Mouse (Mus musculus): ENCODE measurements around the gene Efna4. TPM values are rescaled to one million over a fixed set of nuclear protein-coding genes. Genes with fewer than 3 reads are reported as not detected.

The Efna4 gene
- polyA plus RNA-seq, 2 experiments = 0.62 to 0.92 TPM

- Histone ChIP-seq H3K4me1 (replicated peaks; ENCODE audit: control insufficient read depth in 2 of 2, insufficient read depth in 2 of 2, low read length in 1 of 2) (peaks cover 0 to 2% of the 10 kb centered on the region in 2 experiments; a peak in 1 of 4 replicates), H3K27ac (no peak overlapping the region), H3K9me3 (ENCODE audit: control insufficient read depth, low read length) (no peaks in the 10 kb centered on the region), H3K9ac (replicated peaks) (no peak overlapping the region), H3K4me2 (ENCODE audit: low read depth) (no peak overlapping the region), H3K36me3 (replicated peaks; ENCODE audit: control insufficient read depth, insufficient read depth, low read depth) (no peaks in the 10 kb centered on the region), H3K27me3 (ENCODE audit: control insufficient read depth, insufficient read depth, low read length) (no peaks in the 10 kb centered on the region), H3K4me3 (ENCODE audit: insufficient read depth in 1 of 2, low read depth in 2 of 2, low read length in 2 of 2) (no peak overlapping the region)
- DNase-seq (ENCODE audit: low read depth in 3 of 3, low spot score in 3 of 3) (no peak), ATAC-seq (ENCODE audit: insufficient read depth) (no peak)
- no peak for TF ChIP-seq CTCF (IDR thresholded peaks at IDR 0.05; ENCODE audit: low read depth)
- no peak for TF ChIP-seq EP300 (IDR thresholded peaks at IDR 0.05; ENCODE audit: low read depth)
- WGBS (ENCODE audit: insufficient replicate concordance) = 83% methylated on average over 14 of the region's 14 CpGs
These were observed 42.5 kb upstream of the Efna4 start for GRCm38 (mm10) chr3:89380291-89380690.

- 71% methylated on average over 31 of the region's 31 CpGs for WGBS (ENCODE audit: insufficient replicate concordance)
- Histone ChIP-seq H3K9me3 (ENCODE audit: control insufficient read depth, low read length) (no peaks in the 10 kb centered on the region), H3K9ac (replicated peaks) (no peak overlapping the region), H3K4me3 (ENCODE audit: insufficient read depth in 1 of 2, low read depth in 2 of 2, low read length in 2 of 2) (no peak overlapping the region), H3K27me3 (ENCODE audit: control insufficient read depth, insufficient read depth, low read length) (no peaks in the 10 kb centered on the region), H3K27ac (no peak overlapping the region), H3K4me1 (replicated peaks; ENCODE audit: control insufficient read depth in 2 of 2, insufficient read depth in 2 of 2, low read length in 1 of 2) (peaks cover 0 to 2% of the 10 kb centered on the region in 2 experiments; a peak in 1 of 4 replicates), H3K4me2 (ENCODE audit: low read depth) (no peak overlapping the region), H3K36me3 (replicated peaks; ENCODE audit: control insufficient read depth, insufficient read depth, low read depth) (no peaks in the 10 kb centered on the region)
- TF ChIP-seq EP300 (IDR thresholded peaks at IDR 0.05; ENCODE audit: low read depth) = no peak
- no peak for TF ChIP-seq CTCF (IDR thresholded peaks at IDR 0.05; ENCODE audit: low read depth)
- no peak for DNase-seq (ENCODE audit: low read depth in 3 of 3, low spot score in 3 of 3)
- no peak for ATAC-seq (ENCODE audit: insufficient read depth)
These were observed 41.7 kb upstream of the Efna4 start for GRCm38 (mm10) chr3:89379388-89380131.

GRCm38 (mm10) chr3:89378394-89379067 lies 40.7 kb upstream of the Efna4 start:
- WGBS (ENCODE audit: insufficient replicate concordance) = 5% methylated on average over 29 of the region's 29 CpGs
- no peak overlapping the region for H3K27ac ChIP-seq

GRCm38 (mm10) chr3:89377831-89378230 lies 40.0 kb upstream of the Efna4 start:
- H3K9ac ChIP-seq (replicated peaks) = no peak overlapping the region
- H3K4me2 ChIP-seq (ENCODE audit: low read depth) = no peak overlapping the region
- no peak for ATAC-seq (ENCODE audit: insufficient read depth)
- no peak overlapping the region for H3K27ac ChIP-seq
- H3K9me3 ChIP-seq (ENCODE audit: control insufficient read depth, low read length) = no peaks in the 10 kb centered on the region
- no peaks in the 10 kb centered on the region for H3K27me3 ChIP-seq (ENCODE audit: control insufficient read depth, insufficient read depth, low read length)
- no peak for DNase-seq (ENCODE audit: low read depth in 3 of 3, low spot score in 3 of 3)
- peaks cover 2 to 6% of the 10 kb centered on the region in 2 experiments; a peak in 2 of 4 replicates for H3K4me1 ChIP-seq (replicated peaks; ENCODE audit: control insufficient read depth in 2 of 2, insufficient read depth in 2 of 2, low read length in 1 of 2)
- no peaks in the 10 kb centered on the region for H3K36me3 ChIP-seq (replicated peaks; ENCODE audit: control insufficient read depth, insufficient read depth, low read depth)
- no peak overlapping the region for H3K4me3 ChIP-seq (ENCODE audit: insufficient read depth in 1 of 2, low read depth in 2 of 2, low read length in 2 of 2)
- 71% methylated on average over 4 of the region's 4 CpGs for WGBS (ENCODE audit: insufficient replicate concordance)
- TF ChIP-seq EP300 (IDR thresholded peaks at IDR 0.05; ENCODE audit: low read depth) (no peak), CTCF (IDR thresholded peaks at IDR 0.05; ENCODE audit: low read depth) (no peak)

More at GRCm38 (mm10) chr3:89378394-89379067, 40.7 kb upstream of the Efna4 start:
- H3K27me3 ChIP-seq (ENCODE audit: control insufficient read depth, insufficient read depth, low read length) = no peaks in the 10 kb centered on the region
- H3K36me3 ChIP-seq (replicated peaks; ENCODE audit: control insufficient read depth, insufficient read depth, low read depth) = no peaks in the 10 kb centered on the region
- H3K4me1 ChIP-seq (replicated peaks; ENCODE audit: control insufficient read depth in 2 of 2, insufficient read depth in 2 of 2, low read length in 1 of 2) = peaks cover 2 to 4% of the 10 kb centered on the region in 2 experiments; a peak in 2 of 4 replicates
- ATAC-seq (ENCODE audit: insufficient read depth) = peak; percentile 69
- peak overlapping the region; percentile 39 to 41; a peak in 3 of 4 replicates for H3K4me3 ChIP-seq (ENCODE audit: insufficient read depth in 1 of 2, low read depth in 2 of 2, low read length in 2 of 2)
- H3K9ac ChIP-seq (replicated peaks) = no peak overlapping the region
- no peaks in the 10 kb centered on the region for H3K9me3 ChIP-seq (ENCODE audit: control insufficient read depth, low read length)
- peak overlapping the region; percentile 51 for H3K4me2 ChIP-seq (ENCODE audit: low read depth)
- TF ChIP-seq EP300 (IDR thresholded peaks at IDR 0.05; ENCODE audit: low read depth) (no peak), CTCF (IDR thresholded peaks at IDR 0.05; ENCODE audit: low read depth) (peak; percentile 92)
- no peak for DNase-seq (ENCODE audit: low read depth in 3 of 3, low spot score in 3 of 3)

Measured in liver, embryonic 14.5 days (tissue).